Mouse (Mus musculus) liver, postnatal 0 days (tissue): ENCODE results near the gene Asf1b.

Experiments used
- CTCF ChIP-seq: sonication (generic); IDR thresholded peaks from 2 replicates; pipeline ENCODE4 v1.5.1; 2016; ENCODE audit warnings: antibody characterized with exemption, low read depth
- EP300 ChIP-seq: IDR thresholded peaks from 2 replicates; pipeline ENCODE4 v1.6.1; 2016; ENCODE audit warnings: antibody characterized with exemption, low read depth, mild to moderate bottlenecking

GRCm38 (mm10) chr8:83982449-83982848 lies 27.1 kb downstream of the Asf1b start:
- TF ChIP-seq CTCF (no peak), EP300 (no peak)
